Mouse (Mus musculus): ENCODE data around the gene Slc16a7. TPM values are rescaled to one million over a fixed set of nuclear protein-coding genes. Genes with fewer than 3 reads are reported as not detected.

Slc16a7 gene
- 7.5 and 7.9 TPM in 2 replicates for polyA plus RNA-seq (2014; fragmentation: Nextera tagmentation; extraction: Ambion mirVana)

DNA sequence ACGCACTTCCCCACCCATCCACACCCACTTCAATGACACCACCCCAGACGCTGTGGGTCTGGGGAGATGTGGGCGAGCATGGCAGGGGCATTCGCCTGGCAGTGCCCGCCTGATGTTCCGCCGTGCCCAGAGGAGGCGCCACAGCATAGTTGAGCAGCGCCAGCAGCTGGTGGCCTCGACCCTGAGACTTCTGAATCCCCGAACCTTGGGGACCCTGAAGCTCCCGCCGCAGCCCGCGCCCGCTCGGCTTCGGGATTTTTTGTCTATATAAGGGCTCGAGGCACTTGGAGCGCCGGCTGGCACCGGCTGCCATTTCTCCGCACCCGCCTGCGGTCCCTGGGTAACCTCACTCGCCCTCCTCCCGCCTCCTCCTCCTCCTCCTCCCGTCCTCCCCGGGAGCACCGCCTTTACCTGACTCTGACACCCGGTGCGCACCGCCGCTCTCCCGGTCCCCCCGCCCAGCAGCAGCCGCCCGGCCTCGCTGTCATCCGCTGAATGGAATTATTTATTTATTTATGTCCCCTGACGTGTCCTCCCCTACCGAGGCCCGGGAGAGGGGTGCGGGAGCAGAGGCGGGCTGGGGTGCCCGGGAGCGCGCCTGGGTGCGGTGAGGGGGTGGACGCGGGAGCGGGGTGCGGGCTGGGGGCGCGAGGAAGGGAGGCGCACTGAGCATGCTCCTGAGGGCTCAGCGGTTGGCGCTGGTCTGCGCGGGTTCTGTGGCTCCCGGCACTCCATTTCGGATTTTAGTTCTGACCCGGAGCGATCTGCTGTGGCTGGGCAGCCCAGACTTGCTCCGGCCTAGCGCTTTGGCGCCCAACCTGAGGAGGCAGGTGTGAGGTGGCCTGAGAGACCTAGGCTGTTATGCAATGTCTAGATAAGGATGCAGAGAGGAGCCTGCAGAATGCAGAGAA, at the start of gene Slc16a7:
Gene Slc16a7 (minus strand): TSS at position 590 of the 911 bp plus-strand sequence.
- Histone ChIP-seq H3K36me3 (ENCODE audit: control insufficient read depth, insufficient read depth, low read length) (no peaks in the 10 kb centered on the region), H3K4me1 (replicated peaks; ENCODE audit: control insufficient read depth, insufficient read depth, low read length) (no peaks in the 10 kb centered on the region), H3K4me3 (ENCODE audit: low read depth, low read length) (peak within 1 kb of the TSS; percentile 66), H3K4me2 (peak within 1 kb of the TSS; percentile 76), H3K9me3 (ENCODE audit: control insufficient read depth, low read length) (no peaks in the 10 kb centered on the region), H3K9ac (ENCODE audit: low read depth, low read length) (peak within 1 kb of the TSS; percentile 42), H3K27me3 (replicated peaks; ENCODE audit: control insufficient read depth, insufficient read depth, low read length) (peaks cover 3% of the 10 kb centered on the region; the same call in 1 of the 2 replicates), H3K27ac (ENCODE audit: low read depth, low read length) (no peak within 1 kb of the TSS)
- peak; percentile 78 for ATAC-seq (replicated peaks; ENCODE audit: low FRiP score)
- DNase-seq (ENCODE audit: low spot score), result peak; percentile 72
- WGBS, result under 1% methylated on average over 58 of the region's 67 CpGs

DNA sequence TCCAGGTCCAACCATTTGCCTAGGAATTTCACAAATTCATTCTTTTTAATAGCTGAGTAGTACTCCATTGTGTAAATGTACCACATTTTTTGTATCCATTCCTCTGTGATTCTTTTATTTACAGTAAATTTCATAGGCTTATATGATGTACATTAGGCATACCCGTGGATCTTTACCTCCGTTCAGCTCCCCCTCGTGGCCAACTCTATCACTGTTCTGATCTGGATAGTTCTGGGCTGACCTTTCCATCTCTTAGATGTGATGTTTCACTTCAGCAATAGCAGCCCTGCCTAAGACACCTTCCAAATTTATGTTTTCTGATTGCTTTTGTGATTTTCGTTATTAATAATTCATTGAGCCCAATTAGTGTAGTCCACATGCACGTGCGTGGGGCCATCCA, 29.5 kb upstream of the Slc16a7 start:
- 71% methylated on average over 6 of the region's 6 CpGs for WGBS
- no peaks in the 10 kb centered on the region for H3K27me3 ChIP-seq (replicated peaks; ENCODE audit: control insufficient read depth, insufficient read depth, low read length)
- no peak overlapping the region for H3K4me2 ChIP-seq
- no peak overlapping the region for H3K4me3 ChIP-seq (ENCODE audit: low read depth, low read length)
- no peak overlapping the region for H3K9ac ChIP-seq (ENCODE audit: low read depth, low read length)
- DNase-seq (ENCODE audit: low spot score) (no peak), ATAC-seq (replicated peaks; ENCODE audit: low FRiP score) (no peak)
- H3K9me3 ChIP-seq (ENCODE audit: control insufficient read depth, low read length), result no peaks in the 10 kb centered on the region
- no peak overlapping the region for H3K27ac ChIP-seq (ENCODE audit: low read depth, low read length)
- H3K4me1 ChIP-seq (replicated peaks; ENCODE audit: control insufficient read depth, insufficient read depth, low read length), result no peaks in the 10 kb centered on the region
- no peaks in the 10 kb centered on the region for H3K36me3 ChIP-seq (ENCODE audit: control insufficient read depth, insufficient read depth, low read length)

DNA sequence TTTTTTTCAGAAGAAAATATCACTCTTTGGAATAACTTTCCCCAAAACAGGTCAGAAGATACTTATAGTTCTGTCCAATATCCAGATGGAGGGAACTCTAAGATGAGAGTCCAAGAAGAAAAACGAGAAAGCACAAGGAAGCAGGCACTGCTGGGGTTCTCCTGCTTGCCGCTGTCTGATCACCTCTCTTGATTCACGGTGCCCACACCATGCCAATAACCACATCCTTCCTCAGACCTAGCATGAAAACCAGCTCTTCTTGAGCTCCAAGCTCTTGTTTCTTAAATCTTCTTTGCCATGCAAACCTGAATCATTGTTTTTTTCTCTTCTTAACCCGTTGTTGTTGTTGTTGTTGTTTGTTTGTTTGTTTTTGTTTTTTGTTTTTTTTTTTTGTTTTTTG, 10.5 kb upstream of the Slc16a7 start:
- Histone ChIP-seq H3K9me3 (ENCODE audit: control insufficient read depth, low read length) (no peaks in the 10 kb centered on the region), H3K9ac (ENCODE audit: low read depth, low read length) (no peak overlapping the region), H3K4me2 (no peak overlapping the region), H3K27me3 (replicated peaks; ENCODE audit: control insufficient read depth, insufficient read depth, low read length) (no peaks in the 10 kb centered on the region), H3K4me1 (replicated peaks; ENCODE audit: control insufficient read depth, insufficient read depth, low read length) (no peaks in the 10 kb centered on the region), H3K27ac (ENCODE audit: low read depth, low read length) (no peak overlapping the region), H3K36me3 (ENCODE audit: control insufficient read depth, insufficient read depth, low read length) (no peaks in the 10 kb centered on the region), H3K4me3 (ENCODE audit: low read depth, low read length) (no peak overlapping the region)
- DNase-seq (ENCODE audit: low spot score) (no peak), ATAC-seq (replicated peaks; ENCODE audit: low FRiP score) (no peak)
- 67% methylated on average over 4 of the region's 4 CpGs for WGBS

DNA sequence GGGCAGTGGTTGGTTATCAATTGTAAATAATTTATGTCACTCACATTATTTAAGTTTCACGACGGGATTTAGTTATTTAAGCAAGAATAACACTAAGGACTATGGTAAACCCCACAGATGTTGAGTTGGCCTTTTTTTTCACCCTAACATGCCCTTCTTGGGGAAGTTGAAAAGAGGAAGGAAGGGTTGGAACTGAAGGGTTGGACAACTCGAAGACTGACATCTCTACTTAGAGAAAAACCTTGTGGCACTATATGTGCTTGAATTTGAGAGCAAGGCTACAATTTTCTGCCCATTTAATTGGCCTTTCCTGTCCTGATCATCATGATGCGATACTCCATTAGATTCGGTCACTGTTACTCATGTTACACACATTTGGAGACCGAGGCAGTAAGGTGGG, 746 bp upstream of the Slc16a7 start:
- 62% methylated on average over 6 of the region's 6 CpGs for WGBS
- Histone ChIP-seq H3K9me3 (ENCODE audit: control insufficient read depth, low read length) (no peaks in the 10 kb centered on the region), H3K4me2 (peak overlapping the region; percentile 76; the same call in 1 of the 2 replicates), H3K9ac (ENCODE audit: low read depth, low read length) (no peak overlapping the region), H3K36me3 (ENCODE audit: control insufficient read depth, insufficient read depth, low read length) (no peaks in the 10 kb centered on the region), H3K27me3 (replicated peaks; ENCODE audit: control insufficient read depth, insufficient read depth, low read length) (peaks cover 3% of the 10 kb centered on the region; the same call in 1 of the 2 replicates), H3K4me3 (ENCODE audit: low read depth, low read length) (no peak overlapping the region), H3K4me1 (replicated peaks; ENCODE audit: control insufficient read depth, insufficient read depth, low read length) (no peaks in the 10 kb centered on the region), H3K27ac (ENCODE audit: low read depth, low read length) (no peak overlapping the region)
- DNase-seq (ENCODE audit: low spot score), result no peak
- ATAC-seq (replicated peaks; ENCODE audit: low FRiP score), result no peak

DNA sequence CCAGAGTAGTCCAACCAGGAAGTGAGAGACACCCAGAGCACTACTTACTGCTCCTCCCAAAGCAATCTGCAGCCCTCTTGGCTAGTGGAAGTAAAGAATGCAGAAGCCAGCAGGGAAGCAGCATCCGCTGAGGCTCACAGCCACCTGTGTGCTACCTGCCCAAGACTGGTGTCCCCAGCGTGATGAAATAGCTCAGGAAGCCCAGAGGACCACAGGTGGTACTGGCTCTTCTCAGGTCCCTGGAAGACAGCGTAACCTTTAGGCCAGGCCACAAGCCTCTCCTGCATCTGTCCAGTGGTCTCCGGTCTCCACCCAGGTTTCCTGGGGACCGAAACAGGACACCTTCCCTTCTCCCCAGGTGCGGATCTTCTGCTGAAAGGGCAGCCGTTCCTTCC, 787 bp downstream of the Slc16a7 start:
- Histone ChIP-seq H3K36me3 (ENCODE audit: control insufficient read depth, insufficient read depth, low read length) (no peaks in the 10 kb centered on the region), H3K4me1 (replicated peaks; ENCODE audit: control insufficient read depth, insufficient read depth, low read length) (no peaks in the 10 kb centered on the region), H3K4me2 (peak overlapping the region; percentile 76), H3K9me3 (ENCODE audit: control insufficient read depth, low read length) (no peaks in the 10 kb centered on the region), H3K9ac (ENCODE audit: low read depth, low read length) (peak overlapping the region; percentile 42; the same call in 1 of the 2 replicates), H3K27ac (ENCODE audit: low read depth, low read length) (no peak overlapping the region), H3K27me3 (replicated peaks; ENCODE audit: control insufficient read depth, insufficient read depth, low read length) (peaks cover 3% of the 10 kb centered on the region; the same call in 1 of the 2 replicates), H3K4me3 (ENCODE audit: low read depth, low read length) (peak overlapping the region; percentile 66)
- no peak for DNase-seq (ENCODE audit: low spot score)
- no peak for ATAC-seq (replicated peaks; ENCODE audit: low FRiP score)
- WGBS, result 25% methylated on average over 7 of the region's 7 CpGs

DNA sequence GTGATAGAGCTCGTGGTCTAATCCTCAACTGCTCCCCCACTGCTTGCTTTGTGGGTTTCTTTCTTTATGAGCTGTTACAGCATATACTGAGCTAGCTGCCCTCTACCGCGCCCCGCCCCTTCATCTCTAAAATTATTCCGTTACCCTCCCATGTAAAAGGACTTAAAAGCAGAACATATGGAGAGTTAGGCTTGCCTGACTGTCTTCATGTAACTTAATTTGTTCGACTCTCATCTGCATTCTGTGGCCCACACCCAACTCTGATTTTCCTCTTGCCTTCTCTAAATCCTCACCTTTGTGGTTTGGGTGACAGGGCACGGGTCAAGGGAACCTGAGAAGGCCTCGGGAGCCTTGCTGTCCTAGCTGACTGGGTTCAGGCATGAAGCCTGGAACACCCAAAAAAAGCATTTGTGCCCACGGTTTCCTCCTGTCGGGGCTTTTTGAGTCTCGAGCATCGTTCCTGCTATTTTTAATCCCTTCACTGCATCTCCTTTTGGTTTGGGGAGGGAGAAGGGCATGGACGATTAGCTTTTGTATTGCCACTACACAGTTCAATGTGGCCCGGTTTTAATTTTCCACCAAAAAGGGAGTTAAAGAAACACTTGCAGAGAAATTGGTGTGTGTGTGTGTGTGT, 1.4 kb downstream of the Slc16a7 start:
- no peak overlapping the region for H3K27ac ChIP-seq (ENCODE audit: low read depth, low read length)
- H3K4me2 ChIP-seq, result no peak overlapping the region

DNA sequence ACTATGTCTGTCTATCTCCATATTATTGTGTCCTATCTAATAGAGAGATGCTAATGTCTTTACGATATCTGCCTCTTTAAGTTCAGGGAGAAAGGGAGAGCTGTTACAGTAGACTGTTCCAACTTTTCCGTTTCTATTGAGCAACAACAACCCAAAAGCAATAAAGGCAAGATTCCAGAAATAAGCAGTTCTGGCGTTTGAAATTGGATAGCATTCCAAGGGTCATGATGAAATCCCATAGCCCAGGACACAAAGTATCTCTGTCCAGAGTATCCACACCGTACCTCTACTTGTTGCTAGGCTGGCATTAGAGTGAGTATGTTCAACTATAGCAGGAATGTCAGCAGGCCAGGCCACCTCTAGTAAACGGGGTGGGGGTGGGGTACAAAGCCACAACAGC, 13.7 kb downstream of the Slc16a7 start:
- Histone ChIP-seq H3K27me3 (replicated peaks; ENCODE audit: control insufficient read depth, insufficient read depth, low read length) (no peaks in the 10 kb centered on the region), H3K9ac (ENCODE audit: low read depth, low read length) (no peak overlapping the region), H3K36me3 (ENCODE audit: control insufficient read depth, insufficient read depth, low read length) (no peaks in the 10 kb centered on the region), H3K9me3 (ENCODE audit: control insufficient read depth, low read length) (no peaks in the 10 kb centered on the region), H3K27ac (ENCODE audit: low read depth, low read length) (no peak overlapping the region), H3K4me2 (no peak overlapping the region), H3K4me3 (ENCODE audit: low read depth, low read length) (no peak overlapping the region), H3K4me1 (replicated peaks; ENCODE audit: control insufficient read depth, insufficient read depth, low read length) (no peaks in the 10 kb centered on the region)
- 81% methylated on average over 5 of the region's 5 CpGs for WGBS
- no peak for DNase-seq (ENCODE audit: low spot score)
- ATAC-seq (replicated peaks; ENCODE audit: low FRiP score), result no peak

More for the DNA sequence above, 1.4 kb downstream of the Slc16a7 start:
- H3K9ac ChIP-seq (ENCODE audit: low read depth, low read length), result no peak overlapping the region
- no peaks in the 10 kb centered on the region for H3K36me3 ChIP-seq (ENCODE audit: control insufficient read depth, insufficient read depth, low read length)
- peaks cover 3% of the 10 kb centered on the region; the same call in 1 of the 2 replicates for H3K27me3 ChIP-seq (replicated peaks; ENCODE audit: control insufficient read depth, insufficient read depth, low read length)
- H3K4me1 ChIP-seq (replicated peaks; ENCODE audit: control insufficient read depth, insufficient read depth, low read length), result no peaks in the 10 kb centered on the region
- 50% methylated on average over 14 of the region's 14 CpGs for WGBS
- no peak for DNase-seq (ENCODE audit: low spot score)
- no peaks in the 10 kb centered on the region for H3K9me3 ChIP-seq (ENCODE audit: control insufficient read depth, low read length)
- no peak for ATAC-seq (replicated peaks; ENCODE audit: low FRiP score)
- H3K4me3 ChIP-seq (ENCODE audit: low read depth, low read length), result no peak overlapping the region

DNA sequence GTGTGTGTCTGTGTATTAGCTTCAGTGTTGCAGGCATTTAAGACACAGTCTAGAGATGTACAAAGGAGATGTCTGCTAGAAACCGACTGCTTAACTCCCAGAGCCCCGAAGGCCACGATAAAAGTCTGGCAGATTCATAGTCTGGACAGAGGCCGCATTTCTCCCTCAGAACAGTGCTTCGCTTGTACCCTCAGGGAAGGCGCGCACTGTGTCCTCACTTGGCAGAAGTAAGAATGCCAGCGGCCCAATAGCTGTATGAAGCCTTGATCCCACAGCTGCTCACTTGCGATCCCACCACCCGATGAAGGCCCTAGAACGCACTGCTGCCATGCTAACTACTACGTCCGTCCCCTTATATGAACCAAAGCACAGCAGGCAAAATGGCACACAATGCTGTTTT, 16.6 kb downstream of the Slc16a7 start:
- DNase-seq (ENCODE audit: low spot score) (no peak), ATAC-seq (replicated peaks; ENCODE audit: low FRiP score) (no peak)
- Histone ChIP-seq H3K4me3 (ENCODE audit: low read depth, low read length) (no peak overlapping the region), H3K9me3 (ENCODE audit: control insufficient read depth, low read length) (no peaks in the 10 kb centered on the region), H3K9ac (ENCODE audit: low read depth, low read length) (no peak overlapping the region), H3K4me2 (no peak overlapping the region), H3K27ac (ENCODE audit: low read depth, low read length) (no peak overlapping the region), H3K36me3 (ENCODE audit: control insufficient read depth, insufficient read depth, low read length) (no peaks in the 10 kb centered on the region), H3K27me3 (replicated peaks; ENCODE audit: control insufficient read depth, insufficient read depth, low read length) (no peaks in the 10 kb centered on the region), H3K4me1 (replicated peaks; ENCODE audit: control insufficient read depth, insufficient read depth, low read length) (no peaks in the 10 kb centered on the region)
- WGBS, result 93% methylated on average over 13 of the region's 13 CpGs

Data from liver, embryonic 11.5 days (tissue).